Mouse (Mus musculus) embryo, embryonic 10 days (tissue): ENCODE results near the gene Sbf2.

Source experiments
- DNase-seq: peaks from one replicate; pipeline ENCODE4 v3.0.0-alpha.2; 2015; ENCODE audit warnings: low spot score

Gene Sbf2

DNA sequence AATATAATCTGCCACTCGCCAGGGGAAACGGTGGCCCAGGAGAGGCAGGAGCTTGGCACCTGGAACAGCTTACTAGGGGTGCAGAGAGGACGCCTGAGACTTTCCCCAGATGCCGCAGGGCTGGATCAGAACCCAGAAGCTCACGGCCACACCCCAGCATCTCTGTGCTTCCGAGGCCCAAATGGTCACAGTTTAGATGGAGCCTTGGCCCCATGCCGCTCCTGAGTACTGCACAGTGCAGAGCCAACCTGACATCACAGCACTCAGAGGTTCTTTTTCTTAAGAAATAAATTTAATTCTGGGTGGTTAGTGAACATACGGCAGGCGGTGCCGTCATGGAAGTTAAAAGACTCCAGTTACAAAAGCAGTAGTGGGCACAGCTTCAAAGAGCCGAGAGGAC, 307.0 kb downstream of the Sbf2 start:
- DNase-seq = no peak

DNA sequence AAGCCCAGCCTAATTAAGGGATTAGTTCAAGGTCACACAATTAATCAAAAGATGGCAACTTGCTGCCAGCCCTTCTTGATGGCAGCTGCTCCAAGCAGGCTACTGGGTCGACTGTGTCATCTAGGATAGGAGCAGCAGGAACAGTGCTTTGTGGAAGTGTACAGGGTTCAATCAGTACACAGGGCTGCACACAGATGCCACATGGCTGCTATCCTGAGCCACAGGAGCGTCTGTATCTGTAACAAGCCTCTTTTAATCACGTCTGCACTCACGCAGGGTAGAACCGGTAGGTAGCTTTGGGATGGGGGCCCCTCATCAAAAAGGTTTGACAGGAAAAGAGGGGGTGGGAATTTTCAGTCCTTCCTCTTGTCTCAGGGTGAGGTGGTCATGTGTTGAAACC, 308.4 kb downstream of the Sbf2 start:
- DNase-seq = no peak

- DNase-seq = no peak
These were observed 309.2 kb downstream of the Sbf2 start for GRCm38 (mm10) chr7:110305486-110305885.

DNA sequence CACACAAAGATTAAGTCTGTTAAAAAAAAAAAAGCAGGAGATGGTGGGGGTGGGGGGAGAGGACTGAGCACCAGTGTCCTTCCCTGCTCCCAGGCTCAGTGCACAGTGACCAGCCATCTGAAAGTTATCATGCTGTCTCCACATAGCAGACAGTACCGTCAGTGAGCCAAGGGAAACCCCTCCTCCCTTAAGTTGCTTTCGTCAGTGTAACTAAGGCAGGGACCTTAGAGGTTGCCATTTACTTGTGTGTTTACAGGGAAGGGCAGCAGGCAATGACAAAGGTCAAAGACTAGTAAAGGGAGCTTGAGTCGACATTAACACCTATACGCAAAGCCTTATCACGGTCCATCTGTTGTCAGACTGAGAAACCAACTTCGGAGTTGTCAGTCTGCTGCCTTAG, 311.8 kb downstream of the Sbf2 start:
- DNase-seq = no peak

DNA sequence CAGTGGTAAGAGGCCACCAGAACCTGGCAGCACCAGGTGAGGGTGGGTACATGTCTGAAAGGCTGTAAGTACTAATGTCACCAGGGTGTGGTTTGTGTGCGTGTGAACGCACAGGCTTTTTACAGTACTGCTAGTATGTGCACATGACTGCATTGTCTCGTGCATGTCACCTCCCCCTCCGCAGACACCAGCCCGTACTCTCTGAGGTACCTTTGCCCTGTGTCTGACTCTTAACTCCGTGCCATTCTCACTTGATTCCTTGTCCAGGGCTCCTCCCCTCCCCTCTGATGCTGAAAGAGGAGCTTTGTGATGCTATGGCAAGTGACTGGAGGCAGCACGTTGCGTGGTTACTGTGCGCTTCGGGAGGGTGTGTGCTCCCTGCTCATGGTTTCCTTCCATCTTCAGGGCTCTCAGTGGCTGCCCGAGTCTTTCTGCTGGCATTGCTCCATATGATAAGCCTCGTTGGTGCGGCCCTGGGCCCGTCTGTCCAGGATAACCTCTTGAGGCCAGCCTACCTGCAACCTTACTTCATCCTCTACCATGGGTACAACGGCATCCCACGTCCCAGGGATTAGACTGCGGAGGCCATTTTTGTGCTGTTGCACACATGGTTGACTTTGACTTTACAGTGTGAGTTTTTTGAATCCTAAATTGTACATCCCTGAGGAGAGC, 315.8 kb downstream of the Sbf2 start:
- DNase-seq = no peak

GRCm38 (mm10) chr7:110298090-110298489, 316.6 kb downstream of the Sbf2 start:
- DNase-seq = no peak

DNA sequence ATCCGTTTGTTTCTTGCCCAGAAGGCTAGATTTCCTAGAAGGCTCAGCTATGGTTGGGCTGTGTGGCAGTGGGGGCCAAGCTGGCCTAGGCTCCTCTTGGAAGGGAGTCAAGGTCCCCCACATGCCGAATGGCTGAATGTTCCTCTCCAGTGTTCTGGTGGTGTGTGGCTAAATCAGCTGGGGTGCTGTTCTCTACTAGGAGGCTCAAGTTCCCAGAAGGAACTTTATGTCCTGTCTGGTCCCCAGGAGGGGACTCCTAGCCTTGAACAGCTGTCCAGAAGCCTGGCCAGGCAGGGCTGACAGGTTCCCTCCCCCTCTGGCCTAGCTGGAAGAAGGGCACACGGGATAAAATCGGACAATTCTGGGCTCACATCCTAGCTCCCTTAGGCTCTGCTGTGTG, 317.1 kb downstream of the Sbf2 start:
- no peak for DNase-seq

GRCm38 (mm10) chr7:110296889-110297603, 317.7 kb downstream of the Sbf2 start:
- DNase-seq = peak; percentile 86

- no peak for DNase-seq
These were observed 325.1 kb downstream of the Sbf2 start for GRCm38 (mm10) chr7:110289647-110290046.

DNA sequence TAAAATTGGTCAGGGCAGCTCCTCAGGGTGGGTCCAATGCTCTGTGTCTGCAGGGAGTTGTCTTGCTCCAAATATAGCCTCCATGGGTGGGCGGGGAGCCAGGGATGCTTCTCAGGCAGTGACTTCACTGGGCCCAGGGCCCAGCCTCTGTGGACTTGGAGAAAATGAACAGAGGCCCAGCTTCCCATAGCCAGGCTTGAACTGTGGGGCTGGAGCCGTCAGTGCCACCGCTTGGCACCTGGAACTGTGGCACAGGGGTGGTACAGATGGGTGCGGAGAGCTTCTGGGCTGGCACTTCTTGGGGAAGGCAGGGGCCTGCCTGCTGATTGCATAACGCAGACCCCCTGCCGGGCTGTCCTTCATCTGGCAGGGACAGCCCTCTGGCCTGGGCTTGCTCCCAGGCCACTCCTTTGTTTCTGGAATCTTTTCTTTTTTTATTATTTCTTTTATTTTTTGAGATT, 326.0 kb downstream of the Sbf2 start:
- DNase-seq = no peak

- DNase-seq = no peak
These were observed 326.5 kb downstream of the Sbf2 start for GRCm38 (mm10) chr7:110288191-110288604.

DNA sequence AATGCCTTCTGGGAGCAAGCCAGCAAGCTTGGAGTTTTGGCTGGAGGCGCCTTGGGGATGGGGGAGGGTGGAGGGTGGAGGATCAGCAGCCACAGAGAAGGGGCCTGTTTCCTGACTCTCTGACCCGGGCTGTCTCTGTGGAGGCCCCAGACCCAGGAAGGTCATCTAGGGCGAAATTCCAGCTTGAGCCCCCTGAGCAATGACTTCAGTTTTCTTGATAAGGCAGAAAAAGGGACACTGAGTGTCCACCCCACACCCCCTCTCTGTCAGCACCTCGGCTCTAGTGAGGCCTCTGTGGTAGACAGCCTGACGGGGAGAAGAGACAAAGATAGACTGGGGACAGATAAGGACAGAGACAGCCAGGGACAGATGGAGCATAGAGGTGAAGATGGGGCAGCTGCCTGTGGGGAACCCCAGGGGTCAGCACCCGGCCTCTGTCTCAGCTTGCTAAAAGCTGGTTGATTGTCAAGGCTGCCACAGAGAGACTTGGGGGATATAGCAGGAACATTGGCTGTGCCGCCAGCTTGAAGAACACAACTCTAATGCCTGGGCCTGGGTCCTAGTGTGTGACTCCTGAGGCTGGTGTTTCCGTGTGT, 327.1 kb downstream of the Sbf2 start:
- DNase-seq = peak; percentile 13

- peak; percentile 88 for DNase-seq
These were observed 327.8 kb downstream of the Sbf2 start for GRCm38 (mm10) chr7:110286838-110287475.

GRCm38 (mm10) chr7:110286198-110286732, 328.5 kb downstream of the Sbf2 start:
- no peak for DNase-seq

DNA sequence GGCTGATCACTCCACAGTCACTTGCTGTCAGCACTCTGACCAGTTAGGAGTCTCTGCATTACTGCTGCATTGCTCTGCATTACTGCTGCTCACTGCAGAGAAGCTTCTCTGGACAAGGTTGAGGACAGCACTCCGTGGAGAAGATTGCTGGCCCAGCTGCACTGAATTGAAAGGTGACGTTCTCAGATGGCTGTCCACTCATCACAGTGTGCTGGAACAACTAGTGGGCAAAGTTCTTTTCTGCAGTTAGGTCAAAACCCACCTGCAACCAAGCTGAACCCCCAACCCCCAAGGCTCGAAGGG, 328.9 kb downstream of the Sbf2 start:
- no peak for DNase-seq

- no peak for DNase-seq
These were observed 329.5 kb downstream of the Sbf2 start for GRCm38 (mm10) chr7:110285076-110285848.

- DNase-seq = no peak
These were observed 331.0 kb downstream of the Sbf2 start for GRCm38 (mm10) chr7:110283484-110284275.

GRCm38 (mm10) chr7:110282797-110283196, 331.9 kb downstream of the Sbf2 start:
- DNase-seq = no peak

GRCm38 (mm10) chr7:110281435-110282256, 333.1 kb downstream of the Sbf2 start:
- no peak for DNase-seq

- DNase-seq = no peak
These were observed 335.5 kb downstream of the Sbf2 start for GRCm38 (mm10) chr7:110279183-110279582.
